ENCODE assay signal across 10 mouse cellular contexts in the genomic region with DNA sequence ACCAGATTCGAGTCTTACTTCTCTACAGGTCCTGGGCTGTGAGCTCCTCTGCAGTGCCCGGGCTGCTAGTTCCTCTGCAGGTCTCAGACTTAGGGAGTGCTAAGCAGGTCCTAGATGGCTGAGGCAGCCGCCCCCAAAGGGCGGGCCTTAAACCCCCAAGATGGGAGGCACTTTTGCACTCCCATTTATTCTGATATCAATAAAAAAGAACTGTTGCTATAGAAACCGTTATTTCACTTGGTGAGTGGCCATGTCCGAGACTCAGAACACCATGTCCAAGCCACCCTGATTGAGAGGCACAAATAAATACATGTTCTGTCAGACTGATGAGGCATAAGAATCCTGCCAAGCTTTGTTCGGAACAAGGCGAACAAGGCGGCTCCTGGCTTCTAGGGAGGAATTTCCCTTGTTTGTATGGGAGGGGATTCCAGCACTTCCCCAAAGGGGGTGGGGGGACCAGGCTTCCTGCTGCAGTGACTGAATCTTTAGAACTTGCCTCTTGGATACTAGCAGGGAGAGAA. TPM values are rescaled to one million over a fixed set of nuclear protein-coding genes. Genes with fewer than 3 reads are reported as not detected.
DNase-seq lines count a peak whose midpoint lies in the region; ATAC-seq and TF ChIP-seq lines count a peak whose summit lies in the region.
"Had no signal": no experiment of that assay in that cellular context is flagged by ENCODE, and none has a peak within 500 bp of the region (broad histone marks: within the 10 kb centered on the region; RNA-seq: fewer than 3 reads in every experiment).

No protein-coding gene starts in this region.

- H3K4me3 ChIP-seq in intestine, embryonic 15.5 days (replicated peaks) = no peak overlapping the region
- H3K4me3 ChIP-seq in intestine, postnatal 0 days (ENCODE audit: low read depth, low read length) = no peak overlapping the region
- H3K4me3 ChIP-seq in forebrain, embryonic 15.5 days = no peak overlapping the region
- no peak overlapping the region for H3K4me3 ChIP-seq in lung, postnatal 0 days (ENCODE audit: low read depth, low read length)
- H3K4me3 ChIP-seq: liver, embryonic 15.5 days had no signal

- no peak overlapping the region for H3K9ac ChIP-seq in intestine, embryonic 15.5 days
- no peak overlapping the region for H3K9ac ChIP-seq in intestine, postnatal 0 days (ENCODE audit: low read depth, low read length)
- no peak overlapping the region for H3K9ac ChIP-seq in forebrain, embryonic 15.5 days (replicated peaks)
- no peak overlapping the region for H3K9ac ChIP-seq in lung, postnatal 0 days (replicated peaks; ENCODE audit: low read depth)
- H3K9ac ChIP-seq: liver, embryonic 15.5 days had no signal

- H3K4me2 ChIP-seq in intestine, embryonic 15.5 days (replicated peaks) = no peak overlapping the region; the same call in 1 of the 2 replicates
- no peak overlapping the region for H3K4me2 ChIP-seq in intestine, postnatal 0 days (replicated peaks; ENCODE audit: low read depth)
- H3K4me2 ChIP-seq in forebrain, embryonic 15.5 days (replicated peaks) = no peak overlapping the region
- peak overlapping the region; percentile 27; the same call in 1 of the 2 replicates for H3K4me2 ChIP-seq in lung, postnatal 0 days (replicated peaks; ENCODE audit: low read depth, low read length)
- H3K4me2 ChIP-seq: liver, embryonic 15.5 days had no signal

- ATAC-seq in intestine, embryonic 15.5 days = peak; percentile 44; the same call in 1 of the 2 replicates
- no peak for ATAC-seq in intestine, postnatal 0 days
- ATAC-seq in forebrain, embryonic 15.5 days (replicated peaks) = peak; percentile 42; the same call in 1 of the 2 replicates
- peak; percentile 83 for ATAC-seq in lung, postnatal 0 days

- no peaks in the 10 kb centered on the region for H3K36me3 ChIP-seq in intestine, embryonic 15.5 days
- H3K36me3 ChIP-seq in intestine, postnatal 0 days (ENCODE audit: control insufficient read depth, insufficient read depth) = no peaks in the 10 kb centered on the region
- no peaks in the 10 kb centered on the region for H3K36me3 ChIP-seq in forebrain, embryonic 15.5 days
- no peaks in the 10 kb centered on the region for H3K36me3 ChIP-seq in lung, postnatal 0 days (ENCODE audit: insufficient read depth, low read length)
- H3K36me3 ChIP-seq: G1E; liver, embryonic 15.5 days had no signal

- 14% methylated on average over 9 of the region's 9 CpGs for WGBS in intestine, embryonic 15.5 days
- WGBS in intestine, postnatal 0 days = 19% methylated on average over 9 of the region's 9 CpGs
- 9% methylated on average over 9 of the region's 9 CpGs for WGBS in forebrain, embryonic 15.5 days
- 8% methylated on average over 9 of the region's 9 CpGs for WGBS in lung, postnatal 0 days

- H3K9me3 ChIP-seq in intestine, embryonic 15.5 days = no peaks in the 10 kb centered on the region
- no peaks in the 10 kb centered on the region for H3K9me3 ChIP-seq in intestine, postnatal 0 days (ENCODE audit: control insufficient read depth)
- no peaks in the 10 kb centered on the region for H3K9me3 ChIP-seq in forebrain, embryonic 15.5 days
- H3K9me3 ChIP-seq in lung, postnatal 0 days (ENCODE audit: low read length) = no peaks in the 10 kb centered on the region
- H3K9me3 ChIP-seq: G1E; liver, embryonic 15.5 days had no signal

- H3K27me3 ChIP-seq in intestine, embryonic 15.5 days (replicated peaks) = peaks cover 2% of the 10 kb centered on the region; the same call in 1 of the 2 replicates
- H3K27me3 ChIP-seq in intestine, postnatal 0 days (replicated peaks; ENCODE audit: control insufficient read depth, insufficient read depth, low read length) = no peaks in the 10 kb centered on the region
- no peaks in the 10 kb centered on the region for H3K27me3 ChIP-seq in forebrain, embryonic 15.5 days
- H3K27me3 ChIP-seq in lung, postnatal 0 days (replicated peaks; ENCODE audit: insufficient read depth, low read length) = no peaks in the 10 kb centered on the region
- H3K27me3 ChIP-seq: liver, embryonic 15.5 days had no signal

- peak; percentile 97 for TF ChIP-seq EP300 in lung, postnatal 0 days (IDR thresholded peaks at IDR 0.05)

- DNase-seq in heart, postnatal 25 days (ENCODE audit: low spot score) = peak; percentile 56
- DNase-seq in lung, postnatal 0 days (ENCODE audit: low spot score) = peak; percentile 81
- no peak for DNase-seq in yolk sac, embryonic 10.5 days (ENCODE audit: low spot score)
- DNase-seq in cerebellum, adult 8-10 months = no peak
- DNase-seq in embryo, embryonic 10 days (ENCODE audit: low spot score) = no peak

- intact Hi-C loops in heart, postnatal 25 days (cut with DNase I) = loop anchor here (10.0 kb wide), 1 partner anchor 215 kb away; a partner anchor contains a TSS

- no peak overlapping the region for H3K27ac ChIP-seq in intestine, embryonic 15.5 days
- no peak overlapping the region for H3K27ac ChIP-seq in intestine, postnatal 0 days (ENCODE audit: low read depth, low read length)
- H3K27ac ChIP-seq in forebrain, embryonic 15.5 days (replicated peaks) = no peak overlapping the region
- H3K27ac ChIP-seq in lung, postnatal 0 days (ENCODE audit: low read length) = peak overlapping the region; percentile 54; the same call in 1 of the 2 replicates
- H3K27ac ChIP-seq: liver, embryonic 15.5 days had no signal

- no peak for TF ChIP-seq CTCF in intestine, postnatal 0 days (IDR thresholded peaks at IDR 0.05; ENCODE audit: low read depth)
- TF ChIP-seq CTCF in lung, postnatal 0 days (IDR thresholded peaks at IDR 0.05) = no peak

- no peaks in the 10 kb centered on the region for H3K4me1 ChIP-seq in intestine, embryonic 15.5 days (replicated peaks)
- no peaks in the 10 kb centered on the region for H3K4me1 ChIP-seq in intestine, postnatal 0 days (replicated peaks; ENCODE audit: control insufficient read depth, insufficient read depth, low read length)
- peaks cover 8% of the 10 kb centered on the region for H3K4me1 ChIP-seq in forebrain, embryonic 15.5 days
- 0 out of 2 replicates have a peak, but pooled peaks cover 5% of the 10 kb centered on the region for H3K4me1 ChIP-seq in lung, postnatal 0 days (ENCODE audit: insufficient read depth, low read depth, low read length)
- H3K4me1 ChIP-seq: liver, embryonic 15.5 days had no signal

RNA-seq across cellular contexts. Expression of a gene that starts 8.1 kb away (rescaled TPM):
- polyA plus RNA-seq in intestine, embryonic 15.5 days (2015; fragmentation: Nextera tagmentation; extraction: Ambion mirVana) = 0.43 and 0.44 TPM in 2 replicates
- 0.16 TPM in 2 replicates for polyA plus RNA-seq in intestine, postnatal 0 days (2015; fragmentation: Nextera tagmentation; extraction: Ambion mirVana)
- 0.24 and 0.34 TPM in 2 replicates for polyA plus RNA-seq in forebrain, embryonic 15.5 days (2015; fragmentation: Nextera tagmentation; extraction: Ambion mirVana)
- total RNA-seq in heart, postnatal 25 days (2021) = 10 to 100 TPM in 1 of 2 experiments, 1 to 10 TPM in 1; 4.8 to 10.6 TPM
- polyA plus RNA-seq in lung, postnatal 0 days (2015; fragmentation: Nextera tagmentation; extraction: Ambion mirVana) = 0.21 and 0.56 TPM in 2 replicates
- polyA plus RNA-seq: G1E had no signal

RNA-seq across cellular contexts. Expression of a gene that starts 50.5 kb away (rescaled TPM):
- 0.88 and 0.91 TPM in 2 replicates for polyA plus RNA-seq in intestine, embryonic 15.5 days (2015; fragmentation: Nextera tagmentation; extraction: Ambion mirVana)
- polyA plus RNA-seq in intestine, postnatal 0 days (2015; fragmentation: Nextera tagmentation; extraction: Ambion mirVana) = 9.3 and 10.8 TPM in 2 replicates
- polyA plus RNA-seq in forebrain, embryonic 15.5 days (2015; fragmentation: Nextera tagmentation; extraction: Ambion mirVana) = not detected in 2 replicates
- total RNA-seq in heart, postnatal 25 days (2021) = under 1 TPM in 1 of 2 experiments, not detected in 1; 0.34 TPM
- polyA plus RNA-seq in lung, postnatal 0 days (2015; fragmentation: Nextera tagmentation; extraction: Ambion mirVana) = 6.3 and 7.2 TPM in 2 replicates
- total RNA-seq: G1E had no signal
- polyA plus RNA-seq: G1E had no signal

Comparison
In these comparisons a context has a peak if more than half of its experiments do, and no peak if none do; other contexts are left out.
1. DNase-seq: peak in heart, postnatal 25 days (single experiment) and lung, postnatal 0 days (single experiment); none in yolk sac, embryonic 10.5 days (single experiment), cerebellum, adult 8-10 months (single experiment) and embryo, embryonic 10 days (single experiment).